Mouse (Mus musculus) embryonic facial prominence, embryonic 11.5 days (tissue): ENCODE results near the gene Wapl. TPM values are rescaled to one million over a fixed set of nuclear protein-coding genes. Genes with fewer than 3 reads are reported as not detected.

Experiments used
- ATAC-seq: fragments of 200-750 bp; cut with Nextera tagmentation; replicated peaks from 2 replicates; pipeline ENCODE4 v1.8.0; 2017; ENCODE audit warnings: low read depth; ENCODE audit not compliant: insufficient number of reproducible peaks, low FRiP score, low TSS enrichment
- DNase-seq: peaks from one replicate; pipeline ENCODE4 v3.0.0-alpha.2; 2015; ENCODE audit warnings: low spot score
- H3K27ac ChIP-seq: fragments of 300-500 bp; sonication (generic); replicated peaks from 2 replicates; pipeline ENCODE4 v1.5.1; 2014; ENCODE audit warnings: mild to moderate bottlenecking, low read depth, low read length, control low read depth
- H3K27me3 ChIP-seq: fragments of 300-500 bp; sonication (generic); 2 replicates; pipeline ENCODE4 v1.6.1; 2014; ENCODE audit warnings: mild to moderate bottlenecking, low read length, moderate library complexity, mixed read lengths; ENCODE audit not compliant: control insufficient read depth, insufficient read depth
- H3K36me3 ChIP-seq: fragments of 300-500 bp; sonication (generic); replicated peaks from 2 replicates; pipeline ENCODE4 v1.6.1; 2014; ENCODE audit warnings: low read depth, mild to moderate bottlenecking, low read length, moderate library complexity, mixed read lengths; ENCODE audit not compliant: control insufficient read depth, insufficient read depth
- H3K4me1 ChIP-seq: fragments of 300-500 bp; sonication (generic); 2 replicates; pipeline ENCODE4 v1.6.1; 2014; ENCODE audit warnings: low read length, mixed read lengths; ENCODE audit not compliant: control insufficient read depth, insufficient read depth
- H3K4me2 ChIP-seq: fragments of 300-500 bp; sonication (generic); 2 replicates; pipeline ENCODE4 v1.6.1; 2014; ENCODE audit warnings: low read depth, mild to moderate bottlenecking, control low read depth, low read length, moderate library complexity
- H3K4me3 ChIP-seq: fragments of 300-500 bp; sonication (generic); 2 replicates; pipeline ENCODE4 v1.5.1; 2014; ENCODE audit warnings: low read depth, low read length, control low read depth
- H3K9ac ChIP-seq: fragments of 300-500 bp; sonication (generic); replicated peaks from 2 replicates; pipeline ENCODE4 v1.6.1; 2014; ENCODE audit warnings: mild to moderate bottlenecking, control low read depth, low read length
- H3K9me3 ChIP-seq: fragments of 300-500 bp; sonication (generic); replicated peaks from 2 replicates; pipeline ENCODE4 v1.6.1; 2016; ENCODE audit warnings: mild to moderate bottlenecking, low read length, inconsistent platforms, mixed read lengths; ENCODE audit not compliant: control insufficient read depth
- WGBS: fragments of 180-500 bp; shearing (Covaris S2); extraction: QIAGEN DNeasy Blood & Tissue Kit; methylation state at CpG from one replicate; pipeline ENCODE4 v1.1.7; 2014; 5-methylcytosine and 5-hydroxymethylcytosine counted together
- polyA plus RNA-seq: library from polyadenylated mRNA; unstranded; fragments of >200 nt; fragmentation: Nextera tagmentation; extraction: Ambion mirVana; gene quantifications from 2 replicates; pipeline ENCODE4 v1.2.1, GENCODE M21; 2014

The Wapl gene
- polyA plus RNA-seq: 35.1 and 38.0 TPM in 2 replicates

DNA sequence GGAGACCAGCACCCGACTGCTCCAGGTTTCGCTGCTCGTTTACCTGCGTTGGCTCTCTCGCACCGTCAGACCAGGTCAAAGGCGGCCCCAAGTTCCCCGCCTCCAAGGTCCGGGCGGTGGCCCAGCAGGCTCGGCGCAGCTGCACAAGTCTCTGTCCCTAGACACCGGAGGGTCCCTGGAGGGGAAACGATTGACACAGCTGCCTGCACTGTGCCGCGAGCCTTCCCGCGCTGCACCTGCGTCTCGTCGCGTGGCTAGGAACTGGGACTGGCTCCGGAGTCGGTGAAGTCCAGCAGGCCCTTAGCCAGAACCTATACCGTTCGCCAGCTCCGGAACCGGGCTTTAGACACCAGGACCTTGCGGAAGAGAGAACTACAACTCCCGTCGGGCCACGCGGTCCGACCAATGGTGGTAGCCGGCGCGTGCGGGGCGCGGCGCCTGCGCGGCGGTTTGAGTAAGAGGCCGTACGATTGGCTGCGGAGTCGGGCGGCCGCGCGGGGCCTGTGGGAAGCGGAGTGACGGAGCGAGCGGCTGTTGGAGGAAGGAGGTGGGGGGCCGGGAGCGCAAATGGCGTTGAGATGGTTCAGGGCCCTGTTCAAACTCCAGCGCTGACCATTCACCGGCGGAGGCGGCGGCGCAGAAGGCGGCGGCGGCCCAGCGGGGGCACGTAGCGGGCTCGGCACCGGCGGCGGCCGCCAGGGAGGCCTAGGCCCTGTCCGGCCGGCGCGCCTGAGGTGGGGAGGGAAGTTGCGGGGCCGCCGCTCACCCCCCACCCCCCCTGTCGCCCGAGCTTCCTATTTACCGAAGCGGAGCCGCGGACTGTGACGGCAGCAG lies at the start of gene Wapl:
Wapl (plus strand) TSS at position 534 of the 834 bp plus-strand sequence.
- ATAC-seq: peak; percentile 98
- Histone ChIP-seq H3K9me3 (no peaks in the 10 kb centered on the region), H3K4me1 (no peaks in the 10 kb centered on the region), H3K27ac (peak within 1 kb of the TSS; percentile 91), H3K27me3 (no peaks in the 10 kb centered on the region), H3K4me2 (peak within 1 kb of the TSS; percentile 84), H3K9ac (peak within 1 kb of the TSS; percentile 97), H3K36me3 (no peaks in the 10 kb centered on the region), H3K4me3 (peak within 1 kb of the TSS; percentile 97)
- peak; percentile 97 for DNase-seq
- under 1% methylated on average over 76 of the region's 90 CpGs for WGBS

DNA sequence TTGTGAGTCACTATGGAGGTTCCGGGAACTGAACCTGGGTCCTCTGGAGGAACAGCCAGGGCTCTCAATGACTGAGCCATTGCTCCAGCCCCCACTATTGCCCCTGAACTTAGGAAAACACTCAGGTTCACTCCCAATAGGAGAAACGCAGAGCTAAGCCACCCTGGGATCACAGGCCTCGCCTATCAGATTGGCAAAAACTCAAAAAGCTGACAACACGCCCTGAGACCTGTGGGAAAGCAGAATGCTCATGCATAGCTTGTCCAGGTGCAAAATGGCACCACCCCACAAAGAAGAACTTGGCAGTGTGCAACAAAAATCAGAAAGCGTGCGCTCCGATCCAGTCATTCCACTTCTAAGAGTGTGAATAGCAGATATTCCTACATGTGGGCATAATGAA lies 46.9 kb upstream of the Wapl start:
- Histone ChIP-seq H3K27ac (no peak overlapping the region), H3K36me3 (no peaks in the 10 kb centered on the region), H3K9me3 (no peaks in the 10 kb centered on the region), H3K4me3 (no peak overlapping the region), H3K4me2 (no peak overlapping the region), H3K9ac (no peak overlapping the region), H3K27me3 (no peaks in the 10 kb centered on the region), H3K4me1 (no peaks in the 10 kb centered on the region)
- DNase-seq (no peak), ATAC-seq (no peak)
- 89% methylated on average over 7 of the region's 7 CpGs for WGBS

DNA sequence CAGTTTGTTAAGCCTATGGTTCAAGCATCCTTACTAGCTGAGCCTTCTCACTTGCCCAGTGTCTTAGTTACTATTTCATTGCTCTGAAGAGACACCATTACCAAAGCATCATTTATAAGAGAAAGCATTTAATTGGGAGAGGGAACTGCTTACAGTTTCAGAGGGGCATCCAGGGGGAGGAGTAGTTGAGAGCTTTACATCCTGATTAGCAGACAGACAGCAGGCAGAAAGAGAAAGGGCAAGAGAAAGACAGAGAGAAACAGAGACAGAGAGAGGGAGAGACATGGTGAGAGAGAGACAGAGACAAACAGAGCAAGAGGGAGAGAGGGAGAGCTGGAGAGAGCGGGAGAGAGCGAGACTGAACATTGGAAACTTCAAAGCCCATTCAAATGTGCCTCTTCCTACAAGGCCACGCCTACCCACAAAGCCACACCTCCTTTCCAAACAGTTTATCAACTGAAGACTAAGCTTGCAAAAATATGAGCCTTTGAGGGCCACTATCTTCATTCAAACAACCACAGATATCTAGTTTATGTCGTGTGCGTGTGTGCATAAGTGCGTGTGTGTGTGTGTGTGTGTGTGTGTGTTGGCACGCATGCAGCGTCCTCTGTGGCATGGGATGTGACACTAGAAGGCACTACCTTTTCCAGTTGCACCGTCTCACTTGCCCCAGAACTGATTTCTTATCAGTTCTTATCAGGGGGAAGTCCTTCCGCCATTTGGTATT lies 40.8 kb upstream of the Wapl start:
- Histone ChIP-seq H3K4me3 (no peak overlapping the region), H3K9ac (no peak overlapping the region), H3K36me3 (no peaks in the 10 kb centered on the region), H3K27ac (no peak overlapping the region), H3K9me3 (no peaks in the 10 kb centered on the region), H3K4me1 (no peaks in the 10 kb centered on the region), H3K27me3 (no peaks in the 10 kb centered on the region), H3K4me2 (no peak overlapping the region)
- ATAC-seq (no peak), DNase-seq (no peak)
- WGBS: 77% methylated on average over 10 of the region's 10 CpGs

DNA sequence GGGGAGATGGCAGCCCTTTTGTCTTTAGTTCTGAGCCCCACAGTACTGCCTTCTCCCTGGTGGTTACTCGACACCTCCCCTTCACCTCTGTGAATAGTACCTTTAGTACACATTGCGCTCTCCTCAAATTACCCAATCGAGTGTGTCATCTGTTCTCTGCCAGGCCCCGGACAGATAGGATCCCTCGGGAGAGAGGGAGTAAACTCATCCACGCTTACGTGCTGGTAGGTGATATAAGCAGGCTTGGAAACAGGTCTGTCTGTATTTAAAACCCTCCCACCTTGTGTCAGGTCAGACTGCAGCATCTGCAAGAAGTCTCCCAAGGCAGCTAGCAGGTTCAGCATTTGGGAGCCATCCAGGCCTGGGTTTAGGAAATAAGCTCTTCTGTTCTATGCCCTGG lies 38.5 kb upstream of the Wapl start:
- no peak overlapping the region for H3K9ac ChIP-seq
- no peaks in the 10 kb centered on the region for H3K4me1 ChIP-seq
- H3K4me2 ChIP-seq: no peak overlapping the region
- DNase-seq (no peak), ATAC-seq (no peak)
- no peaks in the 10 kb centered on the region for H3K9me3 ChIP-seq
- H3K27me3 ChIP-seq: no peaks in the 10 kb centered on the region
- no peaks in the 10 kb centered on the region for H3K36me3 ChIP-seq
- no peak overlapping the region for H3K4me3 ChIP-seq
- no peak overlapping the region for H3K27ac ChIP-seq
- 33% methylated on average over 7 of the region's 7 CpGs for WGBS

DNA sequence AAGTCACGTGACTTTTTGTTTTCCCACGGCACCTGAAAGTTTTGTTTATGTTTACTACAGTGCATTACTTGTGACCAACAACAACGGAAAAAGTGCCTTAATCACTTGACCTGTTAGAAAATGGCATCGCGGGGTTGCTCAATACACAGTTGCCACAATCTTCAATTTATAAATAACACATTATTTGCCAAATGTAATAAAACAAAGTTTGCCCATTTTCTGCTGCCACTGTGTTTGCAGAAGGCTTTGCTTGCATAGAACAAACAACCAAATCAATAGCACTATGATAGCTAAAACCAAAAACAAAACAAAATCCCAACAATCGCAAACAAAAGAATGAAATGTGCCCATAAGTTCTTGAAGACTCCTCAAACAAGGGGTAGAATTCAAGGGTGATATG lies 38.0 kb upstream of the Wapl start:
- no peak overlapping the region for H3K4me3 ChIP-seq
- WGBS: 89% methylated on average over 6 of the region's 6 CpGs
- ATAC-seq (no peak), DNase-seq (no peak)
- H3K27me3 ChIP-seq: no peaks in the 10 kb centered on the region
- no peak overlapping the region for H3K4me2 ChIP-seq
- no peaks in the 10 kb centered on the region for H3K36me3 ChIP-seq
- no peak overlapping the region for H3K27ac ChIP-seq
- no peaks in the 10 kb centered on the region for H3K9me3 ChIP-seq
- H3K4me1 ChIP-seq: no peaks in the 10 kb centered on the region
- no peak overlapping the region for H3K9ac ChIP-seq

DNA sequence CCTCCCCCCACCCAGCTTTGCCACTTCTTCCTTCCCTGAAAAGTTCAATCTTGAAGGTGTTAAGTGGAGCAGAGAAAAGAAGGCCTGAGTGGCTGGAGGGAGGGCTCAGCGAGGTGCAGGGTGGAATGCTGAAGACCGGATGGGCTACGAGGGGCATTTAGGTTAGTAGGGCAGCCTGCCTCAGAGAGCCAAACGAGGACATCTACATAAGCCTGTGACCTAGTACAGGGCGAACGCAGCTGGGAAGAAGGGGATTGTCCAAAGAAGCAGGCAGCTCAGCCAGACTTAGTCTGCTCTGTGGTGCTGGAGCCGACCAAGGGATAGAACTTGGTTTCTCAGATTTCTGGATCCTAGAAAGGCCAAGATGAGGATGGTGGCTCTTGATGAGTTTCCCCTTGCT lies 29.6 kb upstream of the Wapl start:
- no peak for DNase-seq
- Histone ChIP-seq H3K27ac (no peak overlapping the region), H3K4me1 (no peaks in the 10 kb centered on the region)

DNA sequence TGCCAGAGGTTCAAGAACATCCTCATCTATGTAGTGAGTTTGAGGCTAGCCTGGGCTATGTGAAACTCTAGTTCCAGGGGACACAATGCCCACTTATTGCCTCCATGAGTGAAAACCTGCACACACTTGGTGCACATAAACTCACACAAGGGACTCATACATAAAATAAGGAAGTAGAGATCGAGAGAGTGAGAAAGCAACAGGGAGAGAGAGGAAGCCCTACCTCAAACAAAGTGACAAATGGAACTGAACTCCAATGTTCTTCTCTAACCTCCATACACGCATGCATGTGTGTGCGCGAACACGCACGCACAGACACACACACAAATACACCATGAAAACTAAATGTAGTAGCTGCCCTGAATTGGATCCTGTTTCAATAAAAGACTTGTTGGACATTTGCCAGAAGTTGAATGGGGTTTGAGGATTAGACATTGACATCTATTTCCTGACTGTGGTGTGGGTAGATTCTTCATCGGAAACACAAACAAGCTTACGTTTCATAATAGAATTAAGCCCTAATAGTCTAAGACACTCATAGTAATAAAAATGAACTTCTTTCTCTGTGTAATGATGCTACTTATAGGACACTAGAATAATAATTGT lies 25.8 kb upstream of the Wapl start:
- H3K36me3 ChIP-seq: no peaks in the 10 kb centered on the region
- H3K27ac ChIP-seq: no peak overlapping the region
- H3K27me3 ChIP-seq: no peaks in the 10 kb centered on the region
- no peak overlapping the region for H3K9ac ChIP-seq
- WGBS: 89% methylated on average over 8 of the region's 8 CpGs
- H3K4me1 ChIP-seq: no peaks in the 10 kb centered on the region
- H3K9me3 ChIP-seq: no peaks in the 10 kb centered on the region
- H3K4me3 ChIP-seq: no peak overlapping the region
- no peak overlapping the region for H3K4me2 ChIP-seq
- ATAC-seq (no peak), DNase-seq (no peak)

More for the DNA sequence above, 29.6 kb upstream of the Wapl start:
- no peak for ATAC-seq
- no peaks in the 10 kb centered on the region for H3K27me3 ChIP-seq
- no peak overlapping the region for H3K9ac ChIP-seq
- no peak overlapping the region for H3K4me2 ChIP-seq
- no peaks in the 10 kb centered on the region for H3K9me3 ChIP-seq
- no peak overlapping the region for H3K4me3 ChIP-seq
- H3K36me3 ChIP-seq: no peaks in the 10 kb centered on the region
- 73% methylated on average over 7 of the region's 7 CpGs for WGBS

DNA sequence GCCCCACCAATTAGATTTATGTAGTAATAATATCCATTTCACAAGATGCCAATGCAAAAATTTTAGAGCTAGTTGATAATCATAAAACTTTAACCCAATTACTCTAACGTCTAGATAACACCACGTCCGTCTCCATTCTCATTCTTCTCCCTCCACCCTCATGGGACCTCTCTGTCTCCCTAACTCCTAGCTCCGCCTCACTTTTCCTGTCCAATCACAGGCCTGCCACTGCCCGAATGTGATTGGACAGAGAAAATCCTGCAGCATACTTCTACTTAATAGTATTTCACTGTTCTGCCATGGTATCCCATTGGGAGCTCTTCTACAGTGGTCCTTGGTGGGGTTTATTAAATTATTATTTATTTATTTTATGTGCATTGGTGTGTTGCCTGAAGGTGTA lies 16.6 kb upstream of the Wapl start:
- no peak overlapping the region for H3K4me2 ChIP-seq
- 87% methylated on average over 5 of the region's 5 CpGs for WGBS
- no peaks in the 10 kb centered on the region for H3K36me3 ChIP-seq
- no peaks in the 10 kb centered on the region for H3K9me3 ChIP-seq
- DNase-seq: no peak
- no peak overlapping the region for H3K27ac ChIP-seq
- ATAC-seq: no peak
- H3K9ac ChIP-seq: no peak overlapping the region
- H3K4me3 ChIP-seq: no peak overlapping the region
- H3K27me3 ChIP-seq: peaks cover 13% of the 10 kb centered on the region
- peaks cover 2% of the 10 kb centered on the region; the same call in 1 of the 2 replicates for H3K4me1 ChIP-seq
